Mouse (Mus musculus): ENCODE results near the gene Sh2d4b. TPM values are rescaled to one million over a fixed set of nuclear protein-coding genes. Genes with fewer than 3 reads are reported as not detected.

The Sh2d4b gene
- polyA plus RNA-seq, 1 experiment from 2014 or later: 0.79 TPM

DNA sequence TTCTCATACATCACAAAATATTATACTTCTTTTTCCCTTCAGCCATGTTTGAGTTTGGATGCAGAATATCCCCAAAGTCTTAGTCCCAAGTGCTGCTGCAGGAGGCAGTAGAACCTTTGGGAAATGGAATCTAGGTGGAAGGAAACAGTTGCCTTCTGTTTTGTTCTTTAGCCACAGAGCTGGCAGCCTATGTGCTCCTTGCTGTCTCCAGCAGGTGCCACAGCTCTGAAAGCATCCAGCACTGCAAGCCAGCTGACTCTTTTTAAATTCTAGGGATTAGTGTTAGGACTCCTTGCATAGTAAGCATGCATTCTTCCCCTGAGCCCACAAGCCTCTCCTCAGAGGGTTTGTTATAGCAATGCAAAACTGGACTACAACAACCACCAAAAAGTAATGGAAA, 18.5 kb upstream of the Sh2d4b start:
- H3K4me3 ChIP-seq (ENCODE audit: low read depth, low read length): no peak overlapping the region
- no peak for ATAC-seq (ENCODE audit: insufficient read depth)
- no peaks in the 10 kb centered on the region for H3K9me3 ChIP-seq (ENCODE audit: low read depth, low read length)
- H3K4me1 ChIP-seq (ENCODE audit: insufficient read depth): no peaks in the 10 kb centered on the region
- no peak overlapping the region for H3K27ac ChIP-seq (ENCODE audit: low read depth)
- no peak overlapping the region for H3K4me2 ChIP-seq
- DNase-seq: no peak
- peaks cover 89% of the 10 kb centered on the region for H3K36me3 ChIP-seq (ENCODE audit: insufficient read depth)
- no peak overlapping the region for H3K9ac ChIP-seq
- no peak for TF ChIP-seq CTCF (IDR thresholded peaks at IDR 0.05; ENCODE audit: low read depth)
- no peaks in the 10 kb centered on the region for H3K27me3 ChIP-seq (ENCODE audit: insufficient read depth, low read length)

DNA sequence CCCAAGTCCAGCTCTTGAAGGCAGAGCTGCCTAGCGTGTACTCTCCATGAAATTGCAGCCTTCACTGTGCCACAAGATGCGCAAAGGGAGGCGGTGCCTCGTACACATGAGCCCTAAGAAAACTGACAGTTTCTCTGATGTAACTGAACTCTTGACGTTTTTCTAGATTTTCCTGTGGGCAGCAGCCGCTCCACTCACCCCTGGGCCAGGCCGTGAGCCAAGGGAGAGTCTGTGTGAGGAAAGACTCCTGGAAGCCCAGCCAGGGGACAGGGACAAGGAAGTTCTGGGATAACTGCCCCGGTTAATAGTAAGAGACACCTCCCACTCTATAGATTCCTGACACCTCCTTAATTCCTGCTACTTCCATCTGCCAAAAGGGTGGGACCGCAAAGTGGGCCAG, 15.7 kb upstream of the Sh2d4b start:
- H3K9me3 ChIP-seq (ENCODE audit: low read depth, low read length): no peaks in the 10 kb centered on the region
- no peak for ATAC-seq (ENCODE audit: insufficient read depth)
- no peak for TF ChIP-seq CTCF (IDR thresholded peaks at IDR 0.05; ENCODE audit: low read depth)
- DNase-seq: no peak
- H3K4me3 ChIP-seq (ENCODE audit: low read depth, low read length): no peak overlapping the region
- H3K27ac ChIP-seq (ENCODE audit: low read depth): no peak overlapping the region
- no peak overlapping the region for H3K4me2 ChIP-seq
- H3K36me3 ChIP-seq (ENCODE audit: insufficient read depth): peaks cover 73% of the 10 kb centered on the region
- no peak overlapping the region for H3K9ac ChIP-seq
- WGBS: 86% methylated on average over 9 of the region's 9 CpGs
- H3K27me3 ChIP-seq (ENCODE audit: insufficient read depth, low read length): no peaks in the 10 kb centered on the region
- no peaks in the 10 kb centered on the region for H3K4me1 ChIP-seq (ENCODE audit: insufficient read depth)

DNA sequence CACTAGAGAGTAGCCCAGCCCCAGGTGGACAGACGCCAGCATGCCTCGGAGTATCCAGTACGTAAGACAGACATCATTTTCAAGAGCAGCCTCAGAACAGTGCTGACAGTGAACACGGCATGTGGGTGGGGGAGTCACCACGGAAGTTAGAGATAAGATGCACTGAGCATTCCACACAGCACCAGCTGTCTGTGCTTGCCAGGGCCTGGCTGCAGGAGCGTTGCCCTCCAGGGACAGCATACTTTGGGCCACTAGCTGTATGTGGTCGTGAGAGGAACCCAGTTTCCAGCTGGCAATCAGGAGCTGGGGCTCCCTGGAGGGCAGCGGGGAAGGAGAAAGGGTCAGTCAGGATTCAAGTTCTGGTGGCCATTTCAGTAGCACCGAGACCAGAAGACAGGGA, 13.7 kb upstream of the Sh2d4b start:
- no peak for TF ChIP-seq CTCF (IDR thresholded peaks at IDR 0.05; ENCODE audit: low read depth)
- Histone ChIP-seq H3K4me2 (no peak overlapping the region), H3K9me3 (ENCODE audit: low read depth, low read length) (no peaks in the 10 kb centered on the region), H3K4me3 (ENCODE audit: low read depth, low read length) (no peak overlapping the region), H3K4me1 (ENCODE audit: insufficient read depth) (no peaks in the 10 kb centered on the region), H3K27ac (ENCODE audit: low read depth) (no peak overlapping the region), H3K27me3 (ENCODE audit: insufficient read depth, low read length) (no peaks in the 10 kb centered on the region), H3K36me3 (ENCODE audit: insufficient read depth) (peaks cover 59% of the 10 kb centered on the region), H3K9ac (no peak overlapping the region)
- DNase-seq: no peak
- WGBS: 73% methylated on average over 9 of the region's 9 CpGs
- ATAC-seq (ENCODE audit: insufficient read depth): no peak

DNA sequence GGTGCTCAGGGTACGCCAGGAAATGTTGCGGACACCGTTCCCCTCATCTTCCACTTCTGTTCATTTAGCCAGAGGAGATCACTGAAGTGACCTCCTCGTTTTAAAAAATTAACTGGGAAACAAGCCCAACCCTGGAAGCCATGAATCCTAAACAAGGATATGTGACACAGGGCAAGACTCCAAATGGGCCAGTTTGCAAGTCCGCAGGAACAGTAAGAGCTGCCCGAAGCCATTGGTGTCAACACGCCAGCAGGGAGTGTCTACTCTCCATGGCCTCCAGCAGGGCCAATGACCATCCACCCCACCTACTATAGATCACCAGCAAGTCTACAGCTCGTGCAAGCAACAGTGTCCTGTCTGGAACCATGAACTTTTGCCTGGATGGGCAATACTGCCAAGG, 12.7 kb upstream of the Sh2d4b start:
- H3K9ac ChIP-seq: no peak overlapping the region
- H3K4me3 ChIP-seq (ENCODE audit: low read depth, low read length): no peak overlapping the region
- ATAC-seq (ENCODE audit: insufficient read depth): no peak
- no peak for TF ChIP-seq CTCF (IDR thresholded peaks at IDR 0.05; ENCODE audit: low read depth)
- no peak for DNase-seq
- peaks cover 49% of the 10 kb centered on the region for H3K36me3 ChIP-seq (ENCODE audit: insufficient read depth)
- no peaks in the 10 kb centered on the region for H3K27me3 ChIP-seq (ENCODE audit: insufficient read depth, low read length)
- no peaks in the 10 kb centered on the region for H3K9me3 ChIP-seq (ENCODE audit: low read depth, low read length)
- no peak overlapping the region for H3K27ac ChIP-seq (ENCODE audit: low read depth)
- WGBS: 85% methylated on average over 8 of the region's 8 CpGs
- no peaks in the 10 kb centered on the region for H3K4me1 ChIP-seq (ENCODE audit: insufficient read depth)
- H3K4me2 ChIP-seq: no peak overlapping the region

DNA sequence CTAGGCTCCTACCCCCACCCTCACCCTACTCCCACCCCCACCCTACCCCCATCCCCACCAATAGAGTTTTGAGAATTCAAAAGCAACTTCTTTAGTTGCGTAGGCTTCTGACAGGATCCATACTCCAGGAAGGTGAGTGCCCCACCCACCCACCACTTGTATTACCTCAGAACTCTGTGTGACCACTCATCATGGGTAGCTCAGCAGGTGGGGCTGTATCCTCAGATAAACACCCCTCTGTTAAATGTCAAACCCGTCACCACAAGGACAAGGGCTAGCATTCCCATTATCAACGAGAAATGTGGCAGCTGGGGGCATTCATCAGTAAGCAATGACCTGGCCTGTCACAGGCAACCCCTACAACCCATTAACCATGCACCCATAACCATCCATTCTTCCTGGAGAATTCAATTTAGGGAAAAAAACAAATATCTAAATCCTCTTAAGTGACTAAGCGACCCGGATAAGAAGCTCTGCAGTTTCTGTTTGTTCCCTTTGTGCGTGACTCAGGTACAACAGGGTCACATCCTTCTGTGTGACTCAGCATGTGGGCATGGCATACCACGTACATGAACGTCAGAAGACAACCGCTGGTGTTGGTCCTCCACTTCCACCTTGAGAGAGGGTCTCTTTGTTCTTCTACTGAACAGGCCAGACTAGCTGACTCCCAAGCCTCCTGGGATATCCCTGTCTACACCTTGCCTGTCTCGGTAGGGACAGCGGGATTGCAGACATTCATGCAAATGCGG, 9.4 kb upstream of the Sh2d4b start:
- H3K27ac ChIP-seq (ENCODE audit: low read depth): no peak overlapping the region
- no peak for TF ChIP-seq CTCF (IDR thresholded peaks at IDR 0.05; ENCODE audit: low read depth)
- no peak overlapping the region for H3K9ac ChIP-seq
- H3K36me3 ChIP-seq (ENCODE audit: insufficient read depth): peaks cover 16% of the 10 kb centered on the region
- H3K4me2 ChIP-seq: no peak overlapping the region
- H3K4me3 ChIP-seq (ENCODE audit: low read depth, low read length): no peak overlapping the region
- no peaks in the 10 kb centered on the region for H3K9me3 ChIP-seq (ENCODE audit: low read depth, low read length)
- no peak; the same call in 1 of the 2 replicates for ATAC-seq (ENCODE audit: insufficient read depth)
- WGBS: 51% methylated on average over 12 of the region's 12 CpGs
- DNase-seq: no peak
- H3K27me3 ChIP-seq (ENCODE audit: insufficient read depth, low read length): no peaks in the 10 kb centered on the region
- H3K4me1 ChIP-seq (ENCODE audit: insufficient read depth): no peaks in the 10 kb centered on the region

DNA sequence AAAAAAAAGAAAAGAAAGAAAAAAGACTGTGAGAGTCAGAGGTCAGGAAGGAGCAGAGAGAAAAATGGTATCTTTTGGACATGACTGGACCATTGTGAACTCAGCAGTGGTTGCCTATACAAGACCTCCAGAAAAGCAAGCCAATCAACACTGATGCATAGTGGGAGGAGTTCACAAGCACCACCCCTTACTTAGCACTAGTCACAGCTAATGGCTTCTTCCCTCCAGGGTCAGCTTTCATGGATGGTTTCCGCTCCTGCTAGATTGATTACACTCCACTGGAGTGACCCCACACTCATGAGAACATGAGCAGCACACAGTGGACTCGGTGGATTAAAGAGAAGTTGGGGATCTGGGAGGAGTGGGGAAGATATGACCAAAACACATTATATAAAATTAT, 7.2 kb upstream of the Sh2d4b start:
- no peak overlapping the region for H3K9ac ChIP-seq
- no peak overlapping the region for H3K4me3 ChIP-seq (ENCODE audit: low read depth, low read length)
- WGBS: 55% methylated on average over 2 of the region's 2 CpGs
- no peak for TF ChIP-seq CTCF (IDR thresholded peaks at IDR 0.05; ENCODE audit: low read depth)
- H3K27me3 ChIP-seq (ENCODE audit: insufficient read depth, low read length): no peaks in the 10 kb centered on the region
- no peaks in the 10 kb centered on the region for H3K9me3 ChIP-seq (ENCODE audit: low read depth, low read length)
- ATAC-seq (ENCODE audit: insufficient read depth) (no peak), DNase-seq (no peak)
- no peaks in the 10 kb centered on the region for H3K4me1 ChIP-seq (ENCODE audit: insufficient read depth)
- H3K4me2 ChIP-seq: no peak overlapping the region
- H3K27ac ChIP-seq (ENCODE audit: low read depth): no peak overlapping the region
- H3K36me3 ChIP-seq (ENCODE audit: insufficient read depth): peaks cover 2% of the 10 kb centered on the region; the same call in 1 of the 2 replicates

DNA sequence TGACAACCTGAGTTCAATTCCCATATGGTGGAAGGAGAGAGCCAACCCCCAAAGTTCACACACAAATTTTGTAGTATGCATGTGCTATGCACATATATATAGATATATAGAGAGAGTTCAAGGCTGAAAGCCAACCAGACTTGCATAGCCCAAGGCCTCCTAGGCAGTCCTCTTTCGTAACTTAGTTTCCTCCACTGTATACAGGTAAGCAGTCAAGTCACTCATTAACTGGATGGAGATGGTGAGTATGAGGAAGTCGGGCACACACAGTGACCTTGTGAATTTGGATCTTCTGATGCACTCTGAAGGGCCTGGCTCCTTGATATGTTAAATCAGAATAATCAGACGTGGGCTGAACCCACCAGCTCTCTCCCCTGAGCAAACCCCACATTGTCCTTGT, 4.8 kb upstream of the Sh2d4b start:
- 66% methylated on average over 3 of the region's 3 CpGs for WGBS
- DNase-seq: no peak

More for the DNA sequence above, 4.8 kb upstream of the Sh2d4b start:
- Histone ChIP-seq H3K9ac (no peak overlapping the region), H3K36me3 (ENCODE audit: insufficient read depth) (no peaks in the 10 kb centered on the region), H3K4me2 (no peak overlapping the region), H3K27ac (ENCODE audit: low read depth) (no peak overlapping the region), H3K4me1 (ENCODE audit: insufficient read depth) (0 out of 2 replicates have a peak, but pooled peaks cover 3% of the 10 kb centered on the region), H3K4me3 (ENCODE audit: low read depth, low read length) (no peak overlapping the region), H3K9me3 (ENCODE audit: low read depth, low read length) (no peaks in the 10 kb centered on the region), H3K27me3 (ENCODE audit: insufficient read depth, low read length) (no peaks in the 10 kb centered on the region)
- no peak for TF ChIP-seq CTCF (IDR thresholded peaks at IDR 0.05; ENCODE audit: low read depth)
- ATAC-seq (ENCODE audit: insufficient read depth): no peak
